Mouse (Mus musculus): ENCODE measurements around the gene Bhlhe40. TPM values are rescaled to one million over a fixed set of nuclear protein-coding genes. Genes with fewer than 3 reads are reported as not detected.

Bhlhe40 gene
- polyA plus RNA-seq, 1 experiment from 2014 or later: 4.4 TPM

- no peaks in the 10 kb centered on the region for H3K27me3 ChIP-seq (ENCODE audit: control insufficient read depth, insufficient read depth, low read length)
- H3K4me2 ChIP-seq (ENCODE audit: low read depth, low read length): peak overlapping the region; percentile 99; the same call in 1 of the 2 replicates
- H3K27ac ChIP-seq (ENCODE audit: low read depth, low read length): peak overlapping the region; percentile 50; the same call in 1 of the 2 replicates
- H3K4me1 ChIP-seq (ENCODE audit: control insufficient read depth, insufficient read depth, low read length): peaks cover 5% of the 10 kb centered on the region; the same call in 1 of the 2 replicates
- H3K9ac ChIP-seq (replicated peaks; ENCODE audit: low read depth, low read length): peak overlapping the region; percentile 70; the same call in 1 of the 2 replicates
- no peaks in the 10 kb centered on the region for H3K9me3 ChIP-seq (ENCODE audit: control insufficient read depth, low read length)
- ATAC-seq (ENCODE audit: low read depth): no peak
- WGBS: under 1% methylated on average over 17 of the region's 17 CpGs
- peak overlapping the region; percentile 56 for H3K4me3 ChIP-seq (ENCODE audit: low read depth, low read length)
- no peaks in the 10 kb centered on the region for H3K36me3 ChIP-seq (ENCODE audit: control insufficient read depth, insufficient read depth, low read length)
Measured at GRCm38 (mm10) chr6:108661412-108661811, 983 bp downstream of the Bhlhe40 start.

GRCm38 (mm10) chr6:108661890-108662289, 1.5 kb downstream of the Bhlhe40 start:
- 52% methylated on average over 6 of the region's 6 CpGs for WGBS
- Histone ChIP-seq H3K9ac (replicated peaks; ENCODE audit: low read depth, low read length) (no peak overlapping the region), H3K27ac (ENCODE audit: low read depth, low read length) (no peak overlapping the region), H3K4me2 (ENCODE audit: low read depth, low read length) (peak overlapping the region; percentile 99; the same call in 1 of the 2 replicates), H3K4me3 (ENCODE audit: low read depth, low read length) (peak overlapping the region; percentile 8; the same call in 1 of the 2 replicates), H3K36me3 (ENCODE audit: control insufficient read depth, insufficient read depth, low read length) (no peaks in the 10 kb centered on the region), H3K9me3 (ENCODE audit: control insufficient read depth, low read length) (no peaks in the 10 kb centered on the region), H3K27me3 (ENCODE audit: control insufficient read depth, insufficient read depth, low read length) (no peaks in the 10 kb centered on the region), H3K4me1 (ENCODE audit: control insufficient read depth, insufficient read depth, low read length) (peaks cover 5% of the 10 kb centered on the region; the same call in 1 of the 2 replicates)
- ATAC-seq (ENCODE audit: low read depth): no peak

GRCm38 (mm10) chr6:108662314-108663240, 2.1 kb downstream of the Bhlhe40 start:
- H3K27me3 ChIP-seq (ENCODE audit: control insufficient read depth, insufficient read depth, low read length): no peaks in the 10 kb centered on the region
- H3K36me3 ChIP-seq (ENCODE audit: control insufficient read depth, insufficient read depth, low read length): no peaks in the 10 kb centered on the region
- peaks cover 5% of the 10 kb centered on the region; the same call in 1 of the 2 replicates for H3K4me1 ChIP-seq (ENCODE audit: control insufficient read depth, insufficient read depth, low read length)
- H3K4me3 ChIP-seq (ENCODE audit: low read depth, low read length): no peak overlapping the region
- no peak overlapping the region for H3K9ac ChIP-seq (replicated peaks; ENCODE audit: low read depth, low read length)
- H3K27ac ChIP-seq (ENCODE audit: low read depth, low read length): no peak overlapping the region
- no peaks in the 10 kb centered on the region for H3K9me3 ChIP-seq (ENCODE audit: control insufficient read depth, low read length)
- peak overlapping the region; percentile 16; the same call in 1 of the 2 replicates for H3K4me2 ChIP-seq (ENCODE audit: low read depth, low read length)
- WGBS: 60% methylated on average over 15 of the region's 15 CpGs
- no peak for ATAC-seq (ENCODE audit: low read depth)

- Histone ChIP-seq H3K9me3 (ENCODE audit: control insufficient read depth, low read length) (no peaks in the 10 kb centered on the region), H3K4me2 (ENCODE audit: low read depth, low read length) (0 out of 2 replicates have a peak overlapping the region, but pooled peaks have one; percentile 4), H3K4me1 (ENCODE audit: control insufficient read depth, insufficient read depth, low read length) (peaks cover 11% of the 10 kb centered on the region), H3K9ac (replicated peaks; ENCODE audit: low read depth, low read length) (no peak overlapping the region), H3K4me3 (ENCODE audit: low read depth, low read length) (no peak overlapping the region), H3K27ac (ENCODE audit: low read depth, low read length) (no peak overlapping the region), H3K36me3 (ENCODE audit: control insufficient read depth, insufficient read depth, low read length) (no peaks in the 10 kb centered on the region), H3K27me3 (ENCODE audit: control insufficient read depth, insufficient read depth, low read length) (no peaks in the 10 kb centered on the region)
- no peak for ATAC-seq (ENCODE audit: low read depth)
- WGBS: 86% methylated on average over 8 of the region's 8 CpGs
Measured at GRCm38 (mm10) chr6:108663241-108664194, 3.1 kb downstream of the Bhlhe40 start.

GRCm38 (mm10) chr6:108664533-108665150, 4.2 kb downstream of the Bhlhe40 start:
- WGBS: 87% methylated on average over 24 of the region's 24 CpGs
- Histone ChIP-seq H3K9ac (replicated peaks; ENCODE audit: low read depth, low read length) (no peak overlapping the region), H3K4me1 (ENCODE audit: control insufficient read depth, insufficient read depth, low read length) (peaks cover 12% of the 10 kb centered on the region), H3K4me3 (ENCODE audit: low read depth, low read length) (no peak overlapping the region), H3K36me3 (ENCODE audit: control insufficient read depth, insufficient read depth, low read length) (no peaks in the 10 kb centered on the region), H3K4me2 (ENCODE audit: low read depth, low read length) (no peak overlapping the region), H3K27me3 (ENCODE audit: control insufficient read depth, insufficient read depth, low read length) (no peaks in the 10 kb centered on the region), H3K9me3 (ENCODE audit: control insufficient read depth, low read length) (no peaks in the 10 kb centered on the region), H3K27ac (ENCODE audit: low read depth, low read length) (no peak overlapping the region)
- ATAC-seq (ENCODE audit: low read depth): no peak

- no peak overlapping the region for H3K9ac ChIP-seq (replicated peaks; ENCODE audit: low read depth, low read length)
- no peaks in the 10 kb centered on the region for H3K27me3 ChIP-seq (ENCODE audit: control insufficient read depth, insufficient read depth, low read length)
- no peak overlapping the region for H3K4me2 ChIP-seq (ENCODE audit: low read depth, low read length)
- 84% methylated on average over 5 of the region's 5 CpGs for WGBS
- H3K27ac ChIP-seq (ENCODE audit: low read depth, low read length): no peak overlapping the region
- H3K4me3 ChIP-seq (ENCODE audit: low read depth, low read length): no peak overlapping the region
- H3K36me3 ChIP-seq (ENCODE audit: control insufficient read depth, insufficient read depth, low read length): no peaks in the 10 kb centered on the region
- H3K9me3 ChIP-seq (ENCODE audit: control insufficient read depth, low read length): no peaks in the 10 kb centered on the region
- ATAC-seq (ENCODE audit: low read depth): no peak
- peaks cover 12% of the 10 kb centered on the region for H3K4me1 ChIP-seq (ENCODE audit: control insufficient read depth, insufficient read depth, low read length)
Measured at GRCm38 (mm10) chr6:108665587-108665986, 5.2 kb downstream of the Bhlhe40 start.

- no peak for ATAC-seq (ENCODE audit: low read depth)
- Histone ChIP-seq H3K9ac (replicated peaks; ENCODE audit: low read depth, low read length) (no peak overlapping the region), H3K9me3 (ENCODE audit: control insufficient read depth, low read length) (no peaks in the 10 kb centered on the region), H3K4me2 (ENCODE audit: low read depth, low read length) (no peak overlapping the region), H3K27ac (ENCODE audit: low read depth, low read length) (no peak overlapping the region), H3K4me3 (ENCODE audit: low read depth, low read length) (no peak overlapping the region), H3K36me3 (ENCODE audit: control insufficient read depth, insufficient read depth, low read length) (no peaks in the 10 kb centered on the region), H3K27me3 (ENCODE audit: control insufficient read depth, insufficient read depth, low read length) (no peaks in the 10 kb centered on the region), H3K4me1 (ENCODE audit: control insufficient read depth, insufficient read depth, low read length) (peaks cover 12% of the 10 kb centered on the region)
- WGBS: 84% methylated on average over 12 of the region's 12 CpGs
Measured at GRCm38 (mm10) chr6:108666648-108667488, 6.4 kb downstream of the Bhlhe40 start.

- peak; percentile 44 for ATAC-seq (ENCODE audit: low read depth)
- 15% methylated on average over 6 of the region's 6 CpGs for WGBS
- H3K4me1 ChIP-seq (ENCODE audit: control insufficient read depth, insufficient read depth, low read length): peaks cover 12% of the 10 kb centered on the region
- no peak overlapping the region for H3K4me3 ChIP-seq (ENCODE audit: low read depth, low read length)
- no peak overlapping the region for H3K9ac ChIP-seq (replicated peaks; ENCODE audit: low read depth, low read length)
- H3K4me2 ChIP-seq (ENCODE audit: low read depth, low read length): no peak overlapping the region
- peak overlapping the region; percentile 69 for H3K27ac ChIP-seq (ENCODE audit: low read depth, low read length)
- H3K9me3 ChIP-seq (ENCODE audit: control insufficient read depth, low read length): no peaks in the 10 kb centered on the region
- H3K36me3 ChIP-seq (ENCODE audit: control insufficient read depth, insufficient read depth, low read length): no peaks in the 10 kb centered on the region
- H3K27me3 ChIP-seq (ENCODE audit: control insufficient read depth, insufficient read depth, low read length): no peaks in the 10 kb centered on the region
Measured at GRCm38 (mm10) chr6:108667599-108668021, 7.2 kb downstream of the Bhlhe40 start.

Data from neural tube, embryonic 14.5 days (tissue).